Mouse (Mus musculus) MEL (cell line): ENCODE data around the gene Gpr62. TPM values are rescaled to one million over a fixed set of nuclear protein-coding genes. Genes with fewer than 3 reads are reported as not detected.

Experiments
- DNase-seq: peaks from one replicate; pipeline ENCODE4 v3.0.0; 2011; ENCODE audit warnings: low read depth, low spot score
- H3K27ac ChIP-seq: 2 replicates; pipeline ENCODE4 v1.5.1; 2012; ENCODE audit warnings: low read depth, mild to moderate bottlenecking, control low read depth, low read length, moderate library complexity; ENCODE audit not compliant: control insufficient read depth
- H3K27me3 ChIP-seq, 2 experiments: fragments of 150-350 bp in 1 of 2; sonication (generic) in 1 of 2; 2 replicates each; pipeline ENCODE4 v1.6.1; 2012; ENCODE audit warnings: low read length in 2 of 2, mild to moderate bottlenecking in 2 of 2, improper control_type of control experiment in 1 of 2, moderate library complexity in 1 of 2; ENCODE audit not compliant: insufficient read depth in 2 of 2, control insufficient read depth in 1 of 2
- H3K36me3 ChIP-seq, 2 experiments: 2 replicates each; pipeline ENCODE4 v1.6.1; 2012 to 2014; ENCODE audit warnings: low read length in 2 of 2, improper control_type of control experiment in 1 of 2, inconsistent platforms in 1 of 2, mild to moderate bottlenecking in 1 of 2; ENCODE audit not compliant: insufficient read depth in 2 of 2, control insufficient read depth in 1 of 2
- H3K4me1 ChIP-seq, 2 experiments: fragments of 150-350 bp in 1 of 2; sonication (generic) in 1 of 2; 2 replicates each; pipeline ENCODE4 v1.6.1; 2012; ENCODE audit warnings: low read length in 2 of 2, improper control_type of control experiment in 1 of 2, mild to moderate bottlenecking in 1 of 2; ENCODE audit not compliant: insufficient read depth in 2 of 2, control insufficient read depth in 1 of 2
- H3K4me3 ChIP-seq, 2 experiments: fragments of 150-350 bp in 1 of 2; sonication (generic) in 1 of 2; 2 replicates each; pipeline ENCODE4 v1.5.1; 2012; ENCODE audit warnings: low read depth in 2 of 2, low read length in 2 of 2, mild to moderate bottlenecking in 2 of 2, moderate library complexity in 2 of 2, control low read depth in 1 of 2, improper control_type of control experiment in 1 of 2; ENCODE audit not compliant: control insufficient read depth in 1 of 2, insufficient read depth in 1 of 2
- H3K79me2 ChIP-seq: 2 replicates; pipeline ENCODE4 v1.6.1; 2012; ENCODE audit warnings: mild to moderate bottlenecking, low read length, moderate library complexity; ENCODE audit not compliant: control insufficient read depth, poor library complexity, insufficient read depth
- H3K9ac ChIP-seq: 2 replicates; pipeline ENCODE4 v1.6.1; 2012; ENCODE audit warnings: low read depth, mild to moderate bottlenecking, control low read depth, low read length, moderate library complexity; ENCODE audit not compliant: control insufficient read depth, poor library complexity, severe bottlenecking
- H3K9me3 ChIP-seq: fragments of 150-350 bp; sonication (generic); replicated peaks from 2 replicates; pipeline ENCODE4 v1.6.1; 2012; ENCODE audit warnings: mild to moderate bottlenecking, low read length, improper control_type of control experiment, moderate library complexity; ENCODE audit not compliant: insufficient read depth
- CTCF ChIP-seq, 3 experiments: IDR thresholded peaks in 2 of 3; conservative IDR thresholded peaks in 1 of 3; 2 replicates each; pipeline ENCODE4 v1.5.1; 2011 to 2012; ENCODE audit warnings: low read length in 3 of 3, low read depth in 2 of 3, mild to moderate bottlenecking in 2 of 3, improper control_type of control experiment in 1 of 3, inconsistent platforms in 1 of 3, mixed read lengths in 1 of 3, moderate library complexity in 1 of 3; ENCODE audit not compliant: control insufficient read depth in 1 of 3, insufficient read depth in 1 of 3, poor library complexity in 1 of 3, severe bottlenecking in 1 of 3
- MAX ChIP-seq: IDR thresholded peaks from 2 replicates; pipeline ENCODE4 v1.6.1; 2011; ENCODE audit warnings: low read length, improper control_type of control experiment
- MEF2A ChIP-seq: IDR thresholded peaks from 2 replicates; pipeline ENCODE4 v1.6.1; 2014; ENCODE audit warnings: low read depth, mild to moderate bottlenecking, inconsistent platforms, low read length, improper control_type of control experiment; ENCODE audit not compliant: poor library complexity, insufficient replicate concordance, severe bottlenecking; ENCODE audit errors: extremely low read depth
- MYC ChIP-seq: IDR thresholded peaks from 2 replicates; pipeline ENCODE4 v1.6.1; 2011; ENCODE audit warnings: low read depth, mild to moderate bottlenecking, low read length, improper control_type of control experiment, moderate library complexity
- NRF1 ChIP-seq: IDR thresholded peaks from 2 replicates; pipeline ENCODE4 v1.6.1; 2014; ENCODE audit warnings: low read depth, mild to moderate bottlenecking, inconsistent platforms, low read length, improper control_type of control experiment, moderate library complexity; ENCODE audit not compliant: poor library complexity, insufficient read depth, severe bottlenecking
- RAD21 ChIP-seq: IDR thresholded peaks from 2 replicates; pipeline ENCODE4 v1.6.1; 2011; ENCODE audit warnings: mild to moderate bottlenecking, low read depth, low read length, improper control_type of control experiment
- SMC3 ChIP-seq: IDR thresholded peaks from 2 replicates; pipeline ENCODE4 v1.6.1; 2011; ENCODE audit warnings: low read depth, low read length, improper control_type of control experiment
- polyA plus RNA-seq, 2 experiments: library from polyadenylated mRNA; stranded (reverse) in 1 of 2; unstranded in 1 of 2; fragments of >175 nt in 1 of 2; fragments of >200 nt in 1 of 2; gene quantifications; 2 replicates each; pipeline versions ENCODE4 v1.2.1 to v1.2.4; 2012; ENCODE audit warnings: low replicate concordance in 2 of 2, low read depth in 1 of 2; ENCODE audit not compliant: insufficient read length in 2 of 2, insufficient read depth in 1 of 2, missing spikeins in 1 of 2
- total RNA-seq: library from RNA; depleted of rRNA; stranded (reverse); fragments of 300-350 nt; gene quantifications from 2 replicates; pipeline ENCODE4 v1.2.3, GENCODE M21; 2012

The Gpr62 gene
- total and polyA plus RNA-seq, 3 experiments = 0.10 TPM; not detected in 2

- no peaks in the 10 kb centered on the region for H3K27me3 ChIP-seq
- H3K4me3 ChIP-seq = peak overlapping the region; percentile 64 to 97
- peaks cover 0 to 11% of the 10 kb centered on the region in 2 experiments; a peak in 3 of 4 replicates for H3K4me1 ChIP-seq
- no peaks in the 10 kb centered on the region for H3K9me3 ChIP-seq
- H3K9ac ChIP-seq = peak overlapping the region; percentile 58
- TF ChIP-seq NRF1 = no peak
- H3K36me3 ChIP-seq = peaks cover 0 to 3% of the 10 kb centered on the region in 2 experiments; a peak in 3 of 4 replicates
- peak; percentile 76 for DNase-seq
- peaks cover 23% of the 10 kb centered on the region for H3K79me2 ChIP-seq
- no peak overlapping the region for H3K27ac ChIP-seq
These were observed 9.3 kb upstream of the Gpr62 start for GRCm38 (mm10) chr9:106475046-106475445.

GRCm38 (mm10) chr9:106474456-106474855 lies 8.7 kb upstream of the Gpr62 start:
- peaks cover 19% of the 10 kb centered on the region for H3K79me2 ChIP-seq
- 0 out of 2 replicates have a peak overlapping the region, but pooled peaks have one; percentile 28 for H3K9ac ChIP-seq
- peaks cover 0 to 14% of the 10 kb centered on the region in 2 experiments; a peak in 3 of 4 replicates for H3K4me1 ChIP-seq
- H3K27ac ChIP-seq = no peak overlapping the region
- TF ChIP-seq SMC3 (peak; percentile 69), MYC (no peak), CTCF (IDR thresholded peaks at IDR 0.05 in 2 of 3, conservative IDR thresholded peaks at IDR 0.05 in 1 of 3; ENCODE audit: control insufficient read depth in 1 of 3, insufficient read depth in 1 of 3, low read depth in 2 of 3, low read length in 3 of 3, poor library complexity in 1 of 3, severe bottlenecking in 1 of 3) (peak; percentile 74 to 83 (median 74)), MEF2A (no peak), RAD21 (peak; percentile 37)
- TF ChIP-seq, all 39 proteins: peak for 3
- Histone ChIP-seq H3K4me3 (peak overlapping the region; percentile 25 to 36; a peak in 1 of 4 replicates), H3K36me3 (peaks cover 0 to 3% of the 10 kb centered on the region in 2 experiments), H3K27me3 (no peaks in the 10 kb centered on the region), H3K9me3 (no peaks in the 10 kb centered on the region)
- DNase-seq = peak; percentile 87

GRCm38 (mm10) chr9:106473753-106474105 lies 8.0 kb upstream of the Gpr62 start:
- H3K36me3 ChIP-seq = peaks cover 0 to 3% of the 10 kb centered on the region in 2 experiments; a peak in 3 of 4 replicates
- no peak overlapping the region for H3K27ac ChIP-seq
- H3K9me3 ChIP-seq = no peaks in the 10 kb centered on the region
- H3K27me3 ChIP-seq = no peaks in the 10 kb centered on the region
- no peak for TF ChIP-seq MAX
- no peak for DNase-seq
- H3K9ac ChIP-seq = no peak overlapping the region
- H3K79me2 ChIP-seq = peaks cover 15% of the 10 kb centered on the region
- H3K4me1 ChIP-seq = peaks cover 0 to 15% of the 10 kb centered on the region in 2 experiments; a peak in 3 of 4 replicates
- no peak overlapping the region for H3K4me3 ChIP-seq
